Mouse (Mus musculus): ENCODE data around the gene Ap4b1. TPM values are rescaled to one million over a fixed set of nuclear protein-coding genes. Genes with fewer than 3 reads are reported as not detected.

Gene Ap4b1
- polyA plus RNA-seq, 1 experiment: 12.1 TPM

DNA sequence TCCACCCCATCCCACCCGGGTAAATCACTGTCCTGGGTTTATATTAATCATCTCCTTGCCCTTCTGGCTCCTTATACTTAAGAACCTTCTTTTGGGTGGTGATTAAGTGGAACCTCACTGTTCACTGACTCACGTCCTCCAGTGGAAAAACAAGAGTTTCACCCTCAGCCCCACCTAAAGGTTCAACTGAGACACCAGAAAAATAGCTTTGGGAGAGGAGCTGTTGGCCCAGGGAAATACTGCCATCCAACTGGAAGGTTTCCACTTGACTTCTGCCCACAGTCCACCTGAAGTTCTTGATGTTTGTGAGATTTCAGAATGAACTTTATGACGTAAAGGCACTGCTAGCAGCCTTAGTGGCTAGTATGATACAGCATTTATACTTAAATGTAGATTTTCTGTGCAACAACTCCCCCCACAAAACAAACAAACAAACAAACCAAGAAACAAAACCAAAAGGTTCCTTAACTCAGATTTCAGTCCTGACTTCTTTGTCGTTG is 53.5 kb downstream of the Ap4b1 start:
- DNase-seq: no peak
- Histone ChIP-seq H3K4me1 (ENCODE audit: control insufficient read depth, insufficient read depth, low read length) (no peaks in the 10 kb centered on the region; the same call in 1 of the 2 replicates), H3K4me3 (replicated peaks; ENCODE audit: extremely low read depth, low read depth, low read length) (no peak overlapping the region)
- 60% methylated on average over 4 of the region's 4 CpGs for WGBS
- no peak for TF ChIP-seq POLR2A (IDR thresholded peaks at IDR 0.05; ENCODE audit: borderline replicate concordance, extremely low read depth, low read depth, low read length)
- TF ChIP-seq CTCF (IDR thresholded peaks at IDR 0.05; ENCODE audit: insufficient read depth, low read length): no peak

DNA sequence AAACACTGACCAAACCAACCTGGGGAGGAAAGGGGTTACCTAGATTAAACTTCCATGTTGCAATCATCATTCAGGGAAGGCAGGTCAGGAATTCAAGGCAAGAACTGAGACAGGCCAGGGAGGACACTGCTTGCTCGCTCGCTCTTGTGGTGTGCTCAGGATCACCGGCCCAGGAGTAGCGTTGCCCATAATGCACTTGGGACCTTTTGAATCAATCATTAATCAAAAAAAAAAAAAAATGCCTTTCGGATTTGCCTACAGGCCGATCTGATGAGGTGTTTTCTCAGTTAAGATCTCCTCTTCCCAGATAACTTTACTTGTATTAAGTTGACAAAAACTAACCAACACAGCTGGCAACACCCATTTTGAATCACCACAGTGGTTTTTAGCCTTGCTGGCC is 54.9 kb downstream of the Ap4b1 start:
- no peak for DNase-seq
- WGBS: 84% methylated on average over 6 of the region's 6 CpGs
- TF ChIP-seq POLR2A (IDR thresholded peaks at IDR 0.05; ENCODE audit: borderline replicate concordance, extremely low read depth, low read depth, low read length): no peak
- TF ChIP-seq CTCF (IDR thresholded peaks at IDR 0.05; ENCODE audit: insufficient read depth, low read length): no peak
- Histone ChIP-seq H3K4me3 (replicated peaks; ENCODE audit: extremely low read depth, low read depth, low read length) (no peak overlapping the region), H3K4me1 (ENCODE audit: control insufficient read depth, insufficient read depth, low read length) (no peaks in the 10 kb centered on the region; the same call in 1 of the 2 replicates)

DNA sequence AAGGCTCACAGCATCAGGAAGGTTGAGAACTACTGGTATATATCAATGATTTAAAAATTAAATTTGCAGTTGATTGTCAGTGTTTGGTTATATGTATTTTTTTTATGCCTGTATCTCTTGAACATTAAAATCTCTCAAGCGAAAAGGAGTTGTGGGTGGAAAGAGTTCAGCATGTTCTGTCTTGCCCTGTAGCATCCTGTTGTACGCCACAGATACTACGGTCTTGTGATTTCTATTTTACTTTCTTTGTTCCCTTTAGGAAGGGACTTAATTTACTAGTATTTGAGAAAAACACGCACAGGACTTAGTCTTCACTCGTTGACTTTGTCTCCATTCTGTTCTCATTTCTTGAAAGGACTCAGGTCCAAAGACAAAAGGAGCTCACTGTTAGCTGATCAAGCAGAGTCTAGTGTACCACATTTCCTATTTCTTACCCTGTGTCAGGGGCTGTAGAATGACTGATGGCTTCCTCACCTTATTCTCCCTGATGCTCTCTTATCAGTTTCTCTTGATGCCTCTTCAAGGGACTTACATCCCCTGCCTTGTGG is 58.2 kb downstream of the Ap4b1 start:
- no peak for TF ChIP-seq CTCF (IDR thresholded peaks at IDR 0.05; ENCODE audit: insufficient read depth, low read length)
- no peak for TF ChIP-seq POLR2A (IDR thresholded peaks at IDR 0.05; ENCODE audit: borderline replicate concordance, extremely low read depth, low read depth, low read length)
- DNase-seq: no peak
- Histone ChIP-seq H3K4me3 (replicated peaks; ENCODE audit: extremely low read depth, low read depth, low read length) (no peak overlapping the region), H3K4me1 (ENCODE audit: control insufficient read depth, insufficient read depth, low read length) (no peaks in the 10 kb centered on the region; the same call in 1 of the 2 replicates)
- WGBS: 75% methylated on average over 5 of the region's 5 CpGs

DNA sequence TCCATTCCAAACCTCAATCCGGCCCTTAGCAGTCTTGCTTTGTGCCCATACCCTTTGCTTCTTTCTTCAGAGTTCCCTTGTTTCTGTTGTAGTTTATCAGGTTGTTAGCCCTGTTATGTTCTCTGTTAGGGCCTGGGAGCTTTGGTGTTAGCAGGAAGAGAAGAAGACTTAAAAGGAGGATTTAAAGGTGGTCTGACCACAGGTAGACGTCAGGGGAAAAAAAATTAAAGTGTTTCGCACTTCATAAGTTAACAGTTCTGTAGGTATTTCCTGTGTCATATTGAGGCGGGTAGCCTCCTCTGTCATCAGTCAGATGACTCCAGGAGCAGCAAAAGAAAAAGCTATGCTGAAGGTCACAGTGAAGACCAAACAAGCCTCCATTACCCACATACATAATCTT is 58.7 kb downstream of the Ap4b1 start:
- H3K4me3 ChIP-seq (replicated peaks; ENCODE audit: extremely low read depth, low read depth, low read length): no peak overlapping the region
- 77% methylated on average over 4 of the region's 4 CpGs for WGBS
- no peak for DNase-seq
- TF ChIP-seq CTCF (IDR thresholded peaks at IDR 0.05; ENCODE audit: insufficient read depth, low read length) (no peak), POLR2A (IDR thresholded peaks at IDR 0.05; ENCODE audit: borderline replicate concordance, extremely low read depth, low read depth, low read length) (no peak)
- no peaks in the 10 kb centered on the region; the same call in 1 of the 2 replicates for H3K4me1 ChIP-seq (ENCODE audit: control insufficient read depth, insufficient read depth, low read length)

Other genes starting within 250 kb of the Ap4b1 start
- 0.63 and 1.1 TPM in 2 replicates for gene Syt6, start 234.3 kb upstream of the Ap4b1 start, polyA plus RNA-seq (2012; rRNA removed)
- gene Atg4a-ps, start 163.5 kb upstream of the Ap4b1 start, polyA plus RNA-seq (2012; rRNA removed): not detected in 2 replicates
- 56.3 and 80.9 TPM in 2 replicates for gene Olfml3, start 71.5 kb upstream of the Ap4b1 start, polyA plus RNA-seq (2012; rRNA removed)
- not detected in 2 replicates for gene Gm10964, start 70.2 kb upstream of the Ap4b1 start, polyA plus RNA-seq (2012; rRNA removed)
- 105 and 143 TPM in 2 replicates for gene Hipk1, start 18.0 kb upstream of the Ap4b1 start, polyA plus RNA-seq (2012; rRNA removed)
- 13.5 and 14.0 TPM in 2 replicates for gene Dclre1b, start 76 bp upstream of the Ap4b1 start, polyA plus RNA-seq (2012; rRNA removed)
- 0.14 TPM in 1 of 2 replicates, not detected in the other for gene Gm43064, start 53 bp downstream of the Ap4b1 start, polyA plus RNA-seq (2012; rRNA removed)
- not detected in 2 replicates for gene Bcl2l15, start 23.1 kb downstream of the Ap4b1 start, polyA plus RNA-seq (2012; rRNA removed)
- gene Ptpn22, start 50.3 kb downstream of the Ap4b1 start, polyA plus RNA-seq (2012; rRNA removed): 2.5 and 2.7 TPM in 2 replicates
- 4.3 and 4.9 TPM in 2 replicates for gene Rsbn1, start 104.6 kb downstream of the Ap4b1 start, polyA plus RNA-seq (2012; rRNA removed)
- gene Phtf1, start 158.6 kb downstream of the Ap4b1 start, polyA plus RNA-seq (2012; rRNA removed): 7.8 and 8.4 TPM in 2 replicates

Data from lung, adult 2 months (tissue).